Mouse (Mus musculus) embryo, embryonic 10 days (tissue): ENCODE measurements at regions not wholly inside any gene's neighbourhood (a gene's known extent, or its start where the extent isn't known, plus 50 kb on each side); places are given as distances from the start of the nearest gene placed in this dataset.

Experiments
- DNase-seq: peaks from one replicate; pipeline ENCODE4 v3.0.0-alpha.2; 2015; ENCODE audit warnings: low spot score

- DNase-seq, result no peak
Measured at GRCm38 (mm10) chr1:42232716-42233115, 462.9 kb upstream of the Pou3f3 start.

DNA sequence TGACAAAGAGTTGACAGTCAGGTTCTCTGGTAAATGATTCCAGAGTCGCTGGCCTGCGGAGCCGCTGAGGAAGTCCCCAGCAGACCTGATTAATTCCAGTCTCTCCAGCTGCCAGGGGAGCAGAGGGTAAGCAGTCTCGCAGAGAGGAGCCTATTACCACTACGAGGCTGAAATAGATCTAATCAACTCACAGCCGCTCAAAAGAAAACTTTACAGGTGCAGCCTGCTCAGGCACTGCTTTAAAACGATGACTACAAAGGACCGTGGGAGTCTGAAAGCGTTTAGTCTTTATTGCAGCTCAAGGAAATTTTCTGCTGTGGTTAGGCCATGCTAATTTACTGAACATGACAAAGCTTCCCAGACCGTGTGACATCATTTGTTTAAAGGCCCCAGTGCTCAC, 462.3 kb upstream of the Pou3f3 start:
- peak; percentile 62 for DNase-seq

DNA sequence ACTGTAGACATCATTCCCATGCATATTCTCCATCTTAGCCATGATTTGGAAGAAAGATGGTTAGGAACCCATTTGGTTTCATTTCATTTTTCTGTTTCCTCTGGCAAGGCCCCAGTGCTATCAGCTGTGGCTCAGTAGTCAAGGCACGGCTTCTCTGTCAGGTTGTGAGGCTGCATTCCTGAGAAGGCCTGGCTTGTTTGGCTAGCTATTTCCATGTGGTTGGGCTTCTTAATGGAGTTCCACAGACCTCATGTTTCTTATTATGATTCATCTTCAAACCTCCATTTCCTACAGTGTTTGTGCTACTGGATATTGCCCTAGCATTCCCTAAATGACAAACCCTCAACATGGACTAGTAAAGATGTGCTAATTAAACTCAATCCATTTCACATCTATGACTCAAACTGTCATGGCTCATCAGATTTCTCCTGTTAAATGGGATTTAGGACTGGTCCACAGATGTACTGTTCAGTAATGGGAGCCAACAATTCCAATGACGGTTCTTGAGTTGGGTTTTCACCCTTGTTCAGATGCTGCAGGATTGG, 459.0 kb upstream of the Pou3f3 start:
- DNase-seq, result no peak

GRCm38 (mm10) chr1:42238408-42238807, 457.2 kb upstream of the Pou3f3 start:
- peak; percentile 57 for DNase-seq

- no peak for DNase-seq
Measured at GRCm38 (mm10) chr1:42241172-42241571, 454.4 kb upstream of the Pou3f3 start.

- DNase-seq, result no peak
Measured at GRCm38 (mm10) chr1:42241601-42242220, 453.9 kb upstream of the Pou3f3 start.

DNA sequence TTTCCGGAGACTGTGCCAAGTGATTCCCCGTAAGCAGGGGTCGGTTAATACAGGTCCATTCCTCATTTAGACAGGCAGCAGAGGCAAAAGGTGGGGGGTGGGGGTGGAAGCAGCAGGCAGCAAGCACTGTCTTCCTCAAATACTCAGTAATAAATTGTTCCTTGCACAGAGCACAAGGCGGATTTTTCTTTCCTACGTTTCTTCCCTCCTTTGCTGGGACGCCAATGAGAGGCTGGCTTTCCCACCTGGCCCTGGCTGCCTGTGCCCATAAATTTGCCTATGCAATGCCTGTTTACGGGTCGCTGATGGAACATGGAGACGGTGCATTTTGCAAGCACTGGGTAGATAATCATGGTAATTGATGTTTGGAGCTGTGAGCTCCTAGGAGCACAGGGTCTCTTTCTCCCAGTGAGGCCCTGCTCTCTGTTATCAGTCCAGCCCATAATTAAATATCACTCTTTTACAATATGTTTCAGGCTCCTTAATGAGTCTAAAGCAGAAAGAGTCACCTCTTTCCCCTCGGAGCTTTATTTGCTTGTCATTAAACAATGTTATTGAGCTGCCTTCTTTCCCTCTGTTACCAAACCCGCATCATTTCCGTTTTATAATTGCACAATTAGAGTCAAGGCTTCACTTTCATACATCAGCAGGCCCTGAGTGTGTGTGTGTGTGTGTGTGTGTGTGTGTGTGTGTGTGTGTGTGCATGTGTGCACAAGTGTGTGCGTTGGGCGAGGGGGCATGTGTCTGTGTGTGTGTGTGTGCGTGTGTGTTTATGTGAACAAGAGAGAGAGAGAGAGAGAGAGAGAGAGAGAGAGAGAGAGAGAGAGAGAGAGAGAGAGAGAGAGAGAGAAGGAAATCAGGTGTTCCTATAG, 452.7 kb upstream of the Pou3f3 start:
- DNase-seq, result no peak

DNA sequence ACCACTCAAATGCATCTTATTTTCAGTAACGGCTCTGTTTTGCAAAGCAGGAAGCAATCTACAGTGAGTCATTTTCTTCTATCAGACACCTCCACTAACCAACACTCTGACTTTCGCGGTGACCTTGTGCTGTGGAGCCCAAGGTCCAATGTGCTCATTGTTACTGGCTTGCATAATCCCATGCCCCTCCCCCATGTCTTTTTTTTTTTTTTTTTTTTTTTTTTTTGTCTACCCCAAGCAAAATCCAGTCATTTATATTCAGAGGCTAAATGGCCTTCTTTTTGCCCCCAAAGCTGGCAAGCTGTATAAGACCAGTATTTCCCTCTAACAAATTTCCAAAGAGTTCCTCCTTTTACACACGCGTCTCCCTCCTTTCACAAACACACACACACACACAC, 452.1 kb upstream of the Pou3f3 start:
- peak; percentile 57 for DNase-seq

DNA sequence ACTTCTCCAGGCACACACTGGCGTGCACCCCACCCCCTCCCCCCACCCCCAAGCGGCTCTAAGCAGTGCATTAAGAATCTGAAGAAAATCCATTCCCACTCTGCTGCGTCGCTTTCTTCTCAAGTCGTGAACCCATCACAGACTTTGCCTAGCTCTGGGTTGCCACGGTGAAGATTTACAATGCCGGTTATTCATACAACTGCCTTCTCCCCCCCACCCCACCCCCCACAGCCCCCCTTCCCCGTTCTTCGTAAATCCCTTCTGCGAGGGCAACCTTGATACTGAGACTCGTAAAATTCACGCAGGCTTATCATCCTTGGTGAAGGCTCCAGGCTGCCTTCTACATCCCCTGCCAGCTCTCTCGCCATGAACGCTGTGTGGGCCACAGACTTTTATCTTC, 451.7 kb upstream of the Pou3f3 start:
- DNase-seq, result peak; percentile 54

DNA sequence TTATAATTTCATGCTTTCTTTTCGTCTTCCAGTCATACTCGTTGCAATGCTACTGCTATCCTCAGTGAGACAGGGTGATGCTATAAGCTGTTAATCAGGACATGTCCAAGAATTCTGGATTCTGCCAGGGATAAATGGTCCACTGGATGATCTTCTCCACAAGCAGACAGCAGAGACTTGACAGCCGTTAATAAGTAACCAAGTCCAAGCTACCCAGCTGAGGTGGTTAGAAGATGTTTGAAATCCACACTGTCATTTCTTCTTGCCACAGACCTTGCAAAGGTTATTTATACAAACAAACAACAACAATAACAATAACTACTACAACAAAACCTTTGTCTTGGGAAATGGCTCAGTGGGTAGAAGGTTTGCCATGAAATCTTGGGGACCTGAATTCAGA, 443.2 kb upstream of the Pou3f3 start:
- DNase-seq, result no peak

DNA sequence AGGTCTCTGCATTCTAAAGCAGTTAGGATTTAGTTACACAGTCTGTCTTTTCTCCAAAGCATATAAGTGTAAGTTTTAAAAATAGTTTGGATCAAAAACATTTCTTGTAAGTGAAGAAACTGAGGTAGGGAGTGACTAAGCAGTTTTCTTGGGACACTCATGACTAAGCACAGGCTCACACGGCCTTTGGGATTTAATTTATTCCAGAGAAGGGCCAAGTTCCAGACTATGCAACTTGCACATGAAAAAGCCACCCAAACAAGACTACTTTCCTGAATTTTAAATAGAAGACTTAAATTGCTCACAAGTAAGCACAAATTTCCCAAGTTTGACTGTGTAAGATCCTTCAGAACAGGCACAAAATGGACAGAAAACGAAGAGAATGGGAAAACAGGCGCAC, 441.8 kb upstream of the Pou3f3 start:
- no peak for DNase-seq

- no peak for DNase-seq
Measured at GRCm38 (mm10) chr1:42256911-42257595, 438.5 kb upstream of the Pou3f3 start.

DNA sequence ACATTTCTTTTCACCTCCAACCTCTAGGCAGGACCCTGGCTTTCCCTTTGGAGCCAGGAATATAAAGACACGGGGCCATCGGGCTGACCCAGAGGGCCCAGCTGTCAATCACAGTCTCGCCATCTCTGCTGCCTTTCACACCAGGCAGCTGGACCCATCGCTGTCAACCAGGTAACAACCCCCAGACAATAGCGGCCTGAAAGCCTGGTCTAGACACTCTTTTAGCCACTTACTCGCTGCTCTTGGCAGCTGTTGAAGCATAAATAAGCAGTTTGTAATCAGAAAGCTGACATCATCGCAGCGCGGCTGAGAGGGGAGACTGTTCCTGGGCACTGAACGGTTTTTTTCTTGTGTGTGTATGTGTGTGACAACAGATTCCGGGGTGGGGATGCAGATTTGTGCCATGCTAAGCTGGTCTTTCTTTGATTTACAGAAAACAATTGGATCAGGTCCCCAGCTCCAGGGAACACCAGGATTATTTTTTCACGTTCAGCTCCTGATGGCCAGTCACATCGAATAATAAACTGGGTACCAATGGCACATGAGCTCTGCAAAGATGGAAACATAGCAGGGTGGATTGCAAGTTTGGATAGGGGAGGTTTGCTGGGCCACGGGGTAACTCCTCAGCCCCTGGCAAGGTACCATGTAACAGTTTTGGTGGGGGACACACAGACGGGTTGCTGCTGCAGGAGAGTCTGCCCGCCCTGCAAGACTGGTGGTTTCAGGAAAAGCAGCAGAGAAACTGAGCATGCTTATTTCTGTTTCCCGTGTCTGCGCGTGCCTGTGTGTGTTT, 437.6 kb upstream of the Pou3f3 start:
- DNase-seq, result peak; percentile 75

- no peak for DNase-seq
Measured at GRCm38 (mm10) chr1:42258594-42258910, 437.0 kb upstream of the Pou3f3 start.

- peak; percentile 52 for DNase-seq
Measured at GRCm38 (mm10) chr1:42259216-42259977, 436.2 kb upstream of the Pou3f3 start.

DNA sequence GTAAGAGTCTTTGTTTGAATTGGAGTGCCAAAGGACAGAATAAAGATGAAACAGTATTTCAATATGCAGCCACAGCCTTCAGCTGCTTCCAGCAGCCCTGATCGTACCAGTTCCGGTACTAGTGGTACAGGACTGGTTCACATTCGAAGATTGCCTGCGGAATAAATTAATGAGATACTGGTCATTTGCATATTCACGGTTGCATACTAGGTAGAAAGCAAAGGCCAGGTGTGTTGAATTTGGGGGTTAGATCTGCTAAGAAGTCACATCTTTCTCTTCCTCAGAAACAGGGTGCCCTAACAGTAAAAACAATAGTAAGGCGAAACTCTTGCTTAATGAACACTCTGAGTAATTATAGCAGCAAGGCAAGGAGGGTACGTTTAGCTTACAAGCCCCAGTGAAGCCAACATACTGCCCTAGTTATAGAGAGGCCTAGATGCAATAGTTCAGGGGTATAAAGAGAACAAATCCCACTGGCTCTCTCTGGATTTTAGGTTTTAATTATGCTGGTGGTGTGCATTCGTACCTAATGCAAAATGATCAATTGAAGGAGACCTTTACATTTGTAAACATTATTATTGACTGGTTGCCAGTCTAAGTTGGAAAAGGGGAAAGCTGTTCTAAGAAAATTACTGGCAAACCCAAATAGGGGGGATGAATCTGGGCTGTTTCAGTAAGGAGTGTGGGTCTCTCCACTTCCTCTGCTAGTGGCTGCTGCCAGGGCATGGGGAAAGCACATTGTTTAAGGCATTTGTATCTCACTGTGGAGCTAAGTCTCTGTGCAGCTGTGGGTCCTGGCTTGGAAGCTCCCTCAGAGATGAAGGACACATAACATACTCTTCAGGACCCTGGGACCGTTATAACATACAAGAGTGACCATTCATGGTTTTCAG, 435.3 kb upstream of the Pou3f3 start:
- no peak for DNase-seq

- no peak for DNase-seq
Measured at GRCm38 (mm10) chr1:42261031-42261430, 434.5 kb upstream of the Pou3f3 start.

- DNase-seq, result peak; percentile 52
Measured at GRCm38 (mm10) chr1:42261800-42262199, 433.8 kb upstream of the Pou3f3 start.

GRCm38 (mm10) chr1:42262606-42263005, 433.0 kb upstream of the Pou3f3 start:
- DNase-seq, result no peak

DNA sequence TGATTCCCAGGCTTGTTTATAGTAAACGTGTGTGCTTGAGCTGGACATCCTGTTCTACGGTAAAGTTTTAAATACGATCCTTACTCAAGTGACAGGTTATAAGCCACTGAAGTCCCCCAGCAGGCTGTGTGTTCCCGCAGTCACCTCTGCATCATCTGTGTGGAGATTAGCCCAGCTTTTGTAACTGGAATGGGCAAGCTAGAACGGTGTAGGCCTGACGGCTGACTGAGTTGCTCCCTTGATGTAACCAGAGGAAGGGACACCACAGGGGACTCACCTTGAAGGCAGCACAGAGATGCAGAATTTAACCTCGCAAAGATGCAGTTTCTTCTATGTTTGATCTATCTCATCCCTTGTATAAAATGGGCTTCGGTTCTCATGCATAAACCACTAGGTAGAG, 418.4 kb upstream of the Pou3f3 start:
- DNase-seq, result no peak
